Mouse (Mus musculus) limb, embryonic 15.5 days (tissue): ENCODE data around the gene Akr1e1. TPM values are rescaled to one million over a fixed set of nuclear protein-coding genes. Genes with fewer than 3 reads are reported as not detected.
"Not testable (repeated sequence)": the region's sequence is repeated elsewhere in the genome, so short reads cannot be mapped to it uniquely, and the experiment has no call there.

Experiments used
- ATAC-seq: fragments of 200-750 bp; cut with Nextera tagmentation; 2 replicates; pipeline ENCODE4 v1.8.0; 2017; ENCODE audit warnings: low read depth, moderate TSS enrichment; ENCODE audit not compliant: insufficient number of reproducible peaks, low FRiP score, low TSS enrichment
- H3K27ac ChIP-seq: fragments of 300-500 bp; sonication (generic); 2 replicates; pipeline ENCODE4 v1.5.1; 2015; ENCODE audit warnings: moderate library complexity, mild to moderate bottlenecking, inconsistent platforms
- H3K27me3 ChIP-seq: fragments of 300-500 bp; sonication (generic); 2 replicates; pipeline ENCODE4 v1.6.1; 2015; ENCODE audit warnings: inconsistent platforms
- H3K36me3 ChIP-seq: fragments of 300-500 bp; sonication (generic); 2 replicates; pipeline ENCODE4 v1.6.1; 2015; ENCODE audit warnings: inconsistent platforms
- H3K4me1 ChIP-seq: fragments of 300-500 bp; sonication (generic); 2 replicates; pipeline ENCODE4 v1.6.1; 2015; ENCODE audit warnings: inconsistent platforms
- H3K4me2 ChIP-seq: fragments of 300-500 bp; sonication (generic); 2 replicates; pipeline ENCODE4 v1.6.1; 2015; ENCODE audit warnings: mild to moderate bottlenecking, inconsistent platforms
- H3K4me3 ChIP-seq: fragments of 300-500 bp; sonication (generic); 2 replicates; pipeline ENCODE4 v1.5.1; 2015; ENCODE audit warnings: mild to moderate bottlenecking, inconsistent platforms
- H3K9ac ChIP-seq: fragments of 300-500 bp; sonication (generic); 2 replicates; pipeline ENCODE4 v1.6.1; 2015; ENCODE audit warnings: inconsistent platforms
- H3K9me3 ChIP-seq: fragments of 300-500 bp; sonication (generic); 2 replicates; pipeline ENCODE4 v1.6.1; 2016; ENCODE audit warnings: inconsistent platforms
- WGBS: fragments of 180-500 bp; shearing (Covaris S2); methylation state at CpG from one replicate; pipeline ENCODE4 v1.1.7; 2015; 5-methylcytosine and 5-hydroxymethylcytosine counted together
- polyA plus RNA-seq: library from polyadenylated mRNA; unstranded; fragments of >200 nt; fragmentation: Nextera tagmentation; extraction: Ambion mirVana; gene quantifications from 2 replicates; pipeline ENCODE4 v1.2.1, GENCODE M21; 2015

The Akr1e1 gene
- polyA plus RNA-seq: 36.4 and 42.5 TPM in 2 replicates

GRCm38 (mm10) chr13:4608961-4609409, at the start of gene Akr1e1:
TSS of gene Akr1e1 (minus strand) at chr13:4609174.
- peak within 1 kb of the TSS; percentile 60 for H3K4me3 ChIP-seq
- H3K27ac ChIP-seq: peak within 1 kb of the TSS; percentile 79
- H3K27me3 ChIP-seq: no peaks in the 10 kb centered on the region
- no peaks in the 10 kb centered on the region for H3K9me3 ChIP-seq
- H3K4me2 ChIP-seq: peak within 1 kb of the TSS; percentile 50
- whole genome bisulfite sequencing: 3% methylated on average over 10 of the region's 10 CpGs
- H3K4me1 ChIP-seq: no peaks in the 10 kb centered on the region
- H3K36me3 ChIP-seq: no peaks in the 10 kb centered on the region
- ATAC-seq: peak; percentile 98
- peak within 1 kb of the TSS; percentile 53 for H3K9ac ChIP-seq

GRCm38 (mm10) chr13:4658346-4658745, 49.4 kb upstream of the Akr1e1 start:
- no peak for ATAC-seq
- H3K9me3 ChIP-seq: no peaks in the 10 kb centered on the region
- no peaks in the 10 kb centered on the region for H3K4me1 ChIP-seq
- H3K27me3 ChIP-seq: no peaks in the 10 kb centered on the region
- no peak overlapping the region for H3K27ac ChIP-seq
- no peak overlapping the region for H3K4me3 ChIP-seq
- no peaks in the 10 kb centered on the region for H3K36me3 ChIP-seq
- 88% methylated on average over 5 of the region's 5 CpGs for WGBS
- no peak overlapping the region for H3K9ac ChIP-seq
- H3K4me2 ChIP-seq: no peak overlapping the region

- H3K27me3 ChIP-seq: no peaks in the 10 kb centered on the region
- no peak overlapping the region for H3K9ac ChIP-seq
- no peak overlapping the region for H3K4me3 ChIP-seq
- H3K27ac ChIP-seq: no peak overlapping the region
- ATAC-seq: no peak
- H3K4me2 ChIP-seq: no peak overlapping the region
- H3K36me3 ChIP-seq: no peaks in the 10 kb centered on the region
- H3K9me3 ChIP-seq: no peaks in the 10 kb centered on the region
- WGBS: 88% methylated on average over 16 of the region's 16 CpGs
- H3K4me1 ChIP-seq: no peaks in the 10 kb centered on the region
Measured at GRCm38 (mm10) chr13:4656277-4657146, 47.5 kb upstream of the Akr1e1 start.

- no peaks in the 10 kb centered on the region for H3K36me3 ChIP-seq
- H3K9me3 ChIP-seq: no peaks in the 10 kb centered on the region
- no peaks in the 10 kb centered on the region for H3K27me3 ChIP-seq
- no peak overlapping the region for H3K4me3 ChIP-seq
- no peak overlapping the region for H3K4me2 ChIP-seq
- H3K4me1 ChIP-seq: no peaks in the 10 kb centered on the region
- no peak overlapping the region for H3K27ac ChIP-seq
- 70% methylated on average over 3 of the region's 3 CpGs for WGBS
- no peak for ATAC-seq
- H3K9ac ChIP-seq: no peak overlapping the region
Measured at GRCm38 (mm10) chr13:4650190-4650589, 41.2 kb upstream of the Akr1e1 start.

GRCm38 (mm10) chr13:4645248-4645647, 36.3 kb upstream of the Akr1e1 start:
- Histone ChIP-seq H3K4me1 (no peaks in the 10 kb centered on the region), H3K36me3 (no peaks in the 10 kb centered on the region), H3K4me2 (no peak overlapping the region), H3K9ac (no peak overlapping the region), H3K27me3 (no peaks in the 10 kb centered on the region), H3K9me3 (no peaks in the 10 kb centered on the region), H3K27ac (no peak overlapping the region), H3K4me3 (no peak overlapping the region)
- WGBS: 87% methylated on average over 3 of the region's 3 CpGs
- no peak for ATAC-seq

GRCm38 (mm10) chr13:4610902-4611301, 1.9 kb upstream of the Akr1e1 start:
- Histone ChIP-seq H3K9me3 (no peaks in the 10 kb centered on the region), H3K9ac (no peak overlapping the region), H3K4me2 (no peak overlapping the region), H3K4me1 (no peaks in the 10 kb centered on the region), H3K27me3 (no peaks in the 10 kb centered on the region), H3K36me3 (no peaks in the 10 kb centered on the region), H3K27ac (no peak overlapping the region), H3K4me3 (no peak overlapping the region)
- ATAC-seq: no peak

- Histone ChIP-seq H3K9me3 (no peaks in the 10 kb centered on the region), H3K4me1 (no peaks in the 10 kb centered on the region), H3K36me3 (no peaks in the 10 kb centered on the region), H3K4me2 (peak overlapping the region; percentile 50), H3K9ac (peak overlapping the region; percentile 53), H3K4me3 (peak overlapping the region; percentile 60), H3K27me3 (no peaks in the 10 kb centered on the region), H3K27ac (peak overlapping the region; percentile 79)
- ATAC-seq: no peak
- 22% methylated on average over 9 of the region's 9 CpGs for WGBS
Measured at GRCm38 (mm10) chr13:4608530-4608929, 444 bp downstream of the Akr1e1 start.

- Histone ChIP-seq H3K4me3 (no peak overlapping the region), H3K27ac (no peak overlapping the region), H3K4me2 (no peak overlapping the region), H3K27me3 (no peaks in the 10 kb centered on the region), H3K9ac (no peak overlapping the region), H3K4me1 (no peaks in the 10 kb centered on the region), H3K9me3 (no peaks in the 10 kb centered on the region), H3K36me3 (no peaks in the 10 kb centered on the region)
- no peak for ATAC-seq
- 88% methylated on average over 4 of the region's 4 CpGs for WGBS
Measured at GRCm38 (mm10) chr13:4606821-4607220, 2.2 kb downstream of the Akr1e1 start.

- not testable (repeated sequence) for H3K4me3 ChIP-seq, H3K9ac ChIP-seq, H3K27ac ChIP-seq, H3K9me3 ChIP-seq, H3K4me2 ChIP-seq, H3K4me1 ChIP-seq, ATAC-seq, H3K27me3 ChIP-seq
- WGBS: 70% methylated on average over 3 of the region's 3 CpGs
- H3K36me3 ChIP-seq: peaks cover 13% of the 10 kb centered on the region
Measured at GRCm38 (mm10) chr13:4603431-4603830, 5.5 kb downstream of the Akr1e1 start.

GRCm38 (mm10) chr13:4576921-4577320, 32.1 kb downstream of the Akr1e1 start:
- 87% methylated on average over 1 of the region's 1 CpGs for WGBS
- ATAC-seq: no peak
- H3K27me3 ChIP-seq: no peaks in the 10 kb centered on the region
- no peak overlapping the region for H3K27ac ChIP-seq
- no peak overlapping the region for H3K9ac ChIP-seq
- H3K4me2 ChIP-seq: no peak overlapping the region
- no peaks in the 10 kb centered on the region for H3K36me3 ChIP-seq
- no peak overlapping the region for H3K4me3 ChIP-seq
- no peaks in the 10 kb centered on the region for H3K9me3 ChIP-seq
- no peaks in the 10 kb centered on the region for H3K4me1 ChIP-seq

- H3K9me3 ChIP-seq: no peaks in the 10 kb centered on the region
- H3K4me2 ChIP-seq: no peak within 1 kb of the TSS
- no peak within 1 kb of the TSS for H3K27ac ChIP-seq
- H3K27me3 ChIP-seq: no peaks in the 10 kb centered on the region
- no peak within 1 kb of the TSS for H3K9ac ChIP-seq
- H3K4me1 ChIP-seq: no peaks in the 10 kb centered on the region
- 64% methylated on average over 1 of the region's 1 CpGs for WGBS
- H3K36me3 ChIP-seq: no peaks in the 10 kb centered on the region
- no peak for ATAC-seq
- no peak within 1 kb of the TSS for H3K4me3 ChIP-seq
Measured at GRCm38 (mm10) chr13:4573871-4574270, 35.1 kb downstream of the Akr1e1 start, which contains the start of gene Akr1c21. TSS of gene Akr1c21 (plus strand) at chr13:4574075.

GRCm38 (mm10) chr13:4565996-4566395, 43.0 kb downstream of the Akr1e1 start:
- Histone ChIP-seq H3K9ac (no peak overlapping the region), H3K4me2 (no peak overlapping the region), H3K27me3 (no peaks in the 10 kb centered on the region), H3K4me1 (no peaks in the 10 kb centered on the region), H3K27ac (no peak overlapping the region), H3K4me3 (no peak overlapping the region), H3K9me3 (no peaks in the 10 kb centered on the region), H3K36me3 (no peaks in the 10 kb centered on the region)
- ATAC-seq: no peak
- 80% methylated on average over 2 of the region's 2 CpGs for WGBS
